Mouse (Mus musculus): ENCODE measurements around the gene Zfp446. TPM values are rescaled to one million over a fixed set of nuclear protein-coding genes. Genes with fewer than 3 reads are reported as not detected.
"Not testable (repeated sequence)": the region's sequence is repeated elsewhere in the genome, so short reads cannot be mapped to it uniquely, and the experiment has no call there.

The Zfp446 gene
- 1 to 10 TPM; 4.2 TPM for total RNA-seq (2021)
- long read RNA-seq, experiment 1, partial matches to known transcripts, result 1 of 3 reads
- long read RNA-seq, experiment 1, other reads (novel, unspliced or antisense), result 2 of 3 reads
- long read RNA-seq, experiment 2, partial matches to known transcripts, result 0 of 7 reads
- long read RNA-seq, experiment 2, other reads (novel, unspliced or antisense), result 5 of 7 reads

DNA sequence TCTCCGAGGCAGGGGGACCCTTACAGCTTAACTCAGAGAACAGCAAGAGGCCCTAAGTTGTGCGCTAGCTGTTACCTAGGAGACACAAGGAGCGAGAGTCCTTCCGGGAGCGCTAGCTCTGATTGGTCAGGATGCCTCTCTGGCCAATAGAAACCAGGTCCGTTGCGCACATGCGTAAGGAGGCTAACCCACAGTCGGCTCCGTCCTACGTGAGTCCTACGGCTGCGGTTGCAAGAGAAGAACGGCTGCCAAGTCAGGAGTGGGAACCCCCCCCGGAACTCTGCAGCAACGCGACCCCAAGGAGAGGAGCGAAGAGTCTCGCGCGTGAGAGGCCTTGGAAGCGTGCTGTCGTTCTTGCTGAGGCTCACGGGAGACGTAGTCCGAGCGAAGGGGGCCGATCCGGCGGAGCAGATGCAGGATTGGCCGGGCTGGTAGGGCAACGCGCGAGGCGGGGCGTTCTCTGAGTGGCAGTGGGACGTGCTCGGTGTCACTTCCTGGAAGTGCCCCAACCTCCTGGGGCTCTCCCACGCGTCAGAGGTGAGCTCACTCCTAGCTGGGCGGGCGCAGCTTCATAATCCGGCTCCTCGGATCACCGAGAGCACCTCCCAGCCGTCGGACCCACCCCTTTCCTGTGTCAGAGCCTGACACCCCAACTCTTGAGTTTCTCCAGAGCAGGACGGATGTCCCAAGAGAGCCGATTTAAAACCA is at the start of gene Zfp446:
Gene Zfp446, plus strand, starts transcription at position 167 of the 708 bp plus-strand sequence.
- peak; percentile 92 to 99 for DNase-seq (ENCODE audit: low spot score in 2 of 2)

DNA sequence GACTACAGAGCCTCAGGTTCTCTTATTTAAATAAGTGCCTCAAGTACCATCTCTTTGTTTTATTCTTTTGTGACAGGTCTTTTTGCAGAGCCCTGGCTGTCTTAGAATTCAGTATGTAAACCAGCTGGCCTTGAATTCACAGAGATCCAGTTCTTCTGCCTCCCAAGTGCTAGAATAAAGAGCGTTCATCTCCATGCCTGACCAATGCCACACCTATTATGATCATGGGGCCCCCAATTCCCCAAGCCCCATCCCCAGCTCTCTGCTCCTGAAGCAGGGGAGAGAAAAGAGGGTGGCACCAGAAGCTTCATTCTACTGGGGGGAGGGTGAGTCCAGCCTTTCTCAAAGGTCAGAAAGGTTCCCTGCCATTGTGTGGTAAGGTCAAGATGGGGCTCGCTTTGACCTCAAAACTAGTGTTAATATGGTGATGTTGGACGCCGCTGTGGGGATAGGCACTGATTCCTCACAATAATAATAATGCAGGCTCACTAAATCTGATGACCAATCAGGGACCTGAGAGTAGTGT is 44.0 kb upstream of the Zfp446 start:
- DNase-seq (ENCODE audit: low spot score in 2 of 2), result no peak

DNA sequence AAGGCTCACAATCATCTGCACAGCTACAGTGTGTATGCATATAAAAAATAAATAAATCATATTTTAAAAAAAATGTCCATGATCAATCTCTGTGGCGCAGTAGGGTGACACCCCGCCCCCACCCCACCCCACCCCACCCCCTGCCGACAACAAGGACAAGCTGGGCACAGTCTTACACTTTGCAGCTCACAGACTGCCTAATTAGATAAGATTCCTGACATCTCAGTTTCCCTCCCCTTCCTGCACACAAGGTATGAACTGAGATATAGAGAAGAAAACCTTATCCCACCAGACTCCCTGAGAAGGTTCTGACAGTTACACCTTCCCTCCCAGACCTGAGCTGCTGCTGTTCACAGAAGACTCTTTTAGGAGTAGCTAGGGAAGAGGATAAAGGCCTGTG is 42.8 kb upstream of the Zfp446 start:
- no peak for DNase-seq (ENCODE audit: low spot score in 2 of 2)

DNA sequence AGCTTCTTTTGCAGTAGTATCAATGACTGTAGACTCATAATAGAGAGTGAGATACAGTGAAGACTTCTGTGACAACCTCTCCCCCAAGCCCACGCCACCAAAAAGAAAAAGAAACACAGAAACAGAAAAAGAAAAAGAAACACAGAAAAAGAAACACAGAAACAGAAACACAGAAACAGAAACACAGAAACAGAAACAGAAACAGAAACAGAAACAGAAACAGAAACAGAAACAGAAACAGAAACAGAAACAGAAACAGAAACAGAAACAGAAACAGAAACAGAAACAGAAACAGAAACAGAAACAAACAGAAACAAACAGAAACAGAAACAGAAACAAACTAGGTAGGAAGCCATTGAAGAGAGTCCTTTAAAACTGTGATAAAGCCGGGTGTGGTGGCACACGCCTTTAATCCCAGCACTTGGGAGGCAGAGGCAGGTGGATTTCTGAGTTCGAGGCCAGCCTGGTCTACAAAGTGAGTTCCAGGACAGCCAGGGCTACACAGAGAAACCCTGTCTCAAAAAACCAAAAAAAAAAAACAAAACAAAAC is 40.3 kb upstream of the Zfp446 start:
- DNase-seq (ENCODE audit: low spot score in 2 of 2), result not testable (repeated sequence)

DNA sequence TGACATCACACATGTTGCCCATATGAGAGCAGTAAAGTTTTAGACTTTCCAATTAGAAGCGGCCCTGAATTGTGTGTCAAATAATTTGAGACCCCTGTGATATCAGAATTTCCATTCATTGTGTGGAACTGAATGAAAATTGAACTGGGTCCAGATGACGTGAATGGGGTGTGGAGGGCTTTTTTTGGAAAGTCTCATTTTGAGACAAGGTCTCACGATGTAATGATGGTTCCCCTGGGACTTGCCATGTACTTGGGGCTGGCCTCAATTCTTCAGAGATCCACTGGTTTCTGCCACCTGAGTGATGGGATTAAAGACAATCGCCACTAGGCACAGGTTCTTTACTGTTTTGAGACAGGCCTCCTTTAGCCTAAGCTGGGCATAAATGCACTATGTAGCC is 37.0 kb upstream of the Zfp446 start:
- no peak for DNase-seq (ENCODE audit: low spot score in 2 of 2)

DNA sequence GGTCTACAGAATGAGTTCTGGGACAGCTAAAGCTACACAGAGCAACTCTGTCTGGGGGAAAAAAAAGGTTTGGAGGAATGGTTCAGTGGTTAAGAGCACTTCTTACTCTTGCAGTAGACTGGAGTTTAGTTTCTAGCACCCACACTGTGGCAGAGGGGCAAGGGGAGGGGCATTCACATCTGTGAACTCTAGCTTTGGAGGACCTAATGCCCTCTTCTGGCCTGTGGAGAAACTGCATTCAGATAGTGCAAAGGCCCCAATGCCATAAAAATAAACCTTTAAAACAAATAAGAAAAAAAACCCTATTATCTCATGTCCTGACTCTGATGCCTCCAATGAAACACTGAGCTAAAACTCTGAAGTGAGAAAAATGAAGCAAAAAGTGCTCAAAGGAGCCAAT is 34.2 kb upstream of the Zfp446 start:
- no peak for DNase-seq (ENCODE audit: low spot score in 2 of 2)

DNA sequence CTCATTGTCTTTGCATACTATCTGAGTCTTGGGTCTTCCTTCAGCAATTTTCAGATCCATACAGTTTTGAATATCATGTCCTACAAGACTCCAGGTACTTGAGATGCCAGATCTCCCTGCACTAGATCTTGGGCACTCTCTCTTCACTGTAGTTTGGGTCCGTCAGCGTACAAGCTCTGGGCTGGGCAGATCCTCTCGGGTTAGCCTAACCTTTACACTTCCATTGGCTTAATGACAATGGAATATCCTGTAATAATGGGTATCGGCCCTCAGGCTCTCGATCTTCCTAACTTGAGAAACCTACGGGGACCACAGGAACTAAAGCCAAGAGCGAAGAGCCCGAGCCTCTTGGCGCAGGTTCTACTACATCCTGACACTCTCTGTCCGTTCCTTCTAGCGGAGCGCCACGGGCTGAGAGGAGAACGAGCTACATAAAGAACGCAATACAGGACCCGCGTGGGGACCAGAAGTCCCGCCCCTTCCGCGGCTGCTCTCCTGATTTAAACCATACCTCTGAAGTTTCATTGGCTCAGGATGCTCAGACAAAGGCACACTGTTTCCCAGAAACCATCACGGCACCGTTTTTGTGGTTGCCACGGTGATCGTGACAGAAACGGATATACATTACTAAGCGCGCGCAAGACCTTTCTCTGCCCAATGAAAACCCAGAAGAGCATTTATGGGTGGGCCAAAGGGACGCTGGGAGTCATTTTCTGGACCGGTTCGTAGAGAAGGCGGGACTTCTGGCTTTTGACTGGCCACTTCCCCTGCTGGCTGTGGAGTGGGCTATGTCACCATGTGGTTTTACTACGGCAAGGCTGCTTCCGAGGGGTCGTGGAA is 28.4 kb upstream of the Zfp446 start:
- DNase-seq (ENCODE audit: low spot score in 2 of 2), result peak; percentile 68 to 89

DNA sequence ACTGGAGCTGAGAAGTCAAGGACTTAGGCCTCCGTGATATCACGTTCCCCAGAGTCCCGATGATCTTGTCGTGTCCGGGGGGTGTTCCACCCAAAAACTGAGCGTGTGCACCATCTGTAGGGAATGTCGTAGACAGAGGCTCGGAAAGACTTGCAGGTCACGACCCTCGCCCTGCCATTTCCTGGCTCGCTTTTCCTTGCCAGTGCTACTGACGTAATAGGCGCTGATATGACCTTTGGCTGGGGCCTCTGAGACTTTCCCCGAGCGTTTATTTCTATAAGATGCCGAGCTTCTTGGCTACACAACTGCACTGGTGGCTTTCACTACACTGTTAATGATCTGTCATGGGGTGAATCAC is 27.8 kb upstream of the Zfp446 start:
- peak in 1 of 2 experiments; percentile 24 for DNase-seq (ENCODE audit: low spot score in 2 of 2)

DNA sequence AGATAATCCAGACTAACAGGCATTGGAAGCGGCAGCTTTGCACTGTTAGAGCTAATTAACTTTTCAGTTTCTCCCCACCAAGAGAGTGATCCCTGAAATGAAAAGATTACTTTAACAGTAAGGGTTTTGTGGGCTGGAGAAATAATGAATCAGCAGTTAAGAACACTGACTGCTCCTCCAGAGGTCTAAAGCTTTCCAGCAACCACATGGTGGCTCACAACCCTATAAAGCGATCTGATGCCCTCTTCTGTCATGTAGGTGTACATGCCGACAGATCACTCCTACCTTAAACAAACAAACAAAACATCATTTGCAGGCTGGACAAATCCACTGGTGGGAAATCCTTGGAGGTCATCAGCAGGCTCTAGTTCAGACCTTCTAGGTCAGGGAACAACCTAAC is 22.8 kb upstream of the Zfp446 start:
- no peak for DNase-seq (ENCODE audit: low spot score in 2 of 2)

DNA sequence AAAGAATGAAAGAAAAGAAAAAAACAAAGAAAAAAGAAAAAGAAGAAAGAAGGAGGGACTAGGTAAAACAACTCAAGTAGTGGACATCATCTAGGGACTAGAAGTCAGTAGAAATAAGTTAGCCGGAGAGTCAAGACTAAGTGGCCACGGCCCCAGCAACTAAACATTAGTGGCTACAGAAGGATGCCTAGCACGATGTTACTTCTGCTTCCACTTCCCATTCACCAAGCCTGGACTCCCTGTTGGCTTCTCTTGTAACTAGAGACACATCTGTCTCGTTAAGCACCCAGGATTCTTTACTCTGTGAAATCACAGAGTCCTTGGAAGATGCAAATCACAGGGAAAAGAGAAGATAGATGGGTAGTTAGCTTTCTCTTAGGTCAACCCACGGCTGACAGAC is 20.1 kb upstream of the Zfp446 start:
- DNase-seq (ENCODE audit: low spot score in 2 of 2), result no peak

DNA sequence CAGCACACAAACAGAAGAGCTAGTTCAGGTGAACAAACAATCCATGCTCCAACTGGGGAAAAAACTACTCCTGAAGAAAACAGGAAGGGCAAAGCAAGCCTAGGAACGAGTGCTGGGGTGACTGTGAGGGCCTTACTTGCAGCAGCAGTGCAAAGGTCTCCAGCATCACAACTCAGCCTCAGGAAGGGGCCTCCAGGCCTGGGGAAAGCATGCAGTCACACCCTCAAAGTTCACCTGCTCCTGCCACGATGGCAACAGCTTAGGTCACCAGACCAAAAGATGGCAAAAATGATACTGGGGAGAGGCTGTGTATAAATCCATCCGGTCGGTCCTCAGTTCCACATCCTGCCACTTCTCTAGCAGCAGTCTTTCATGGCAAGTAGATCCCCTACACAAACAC is 18.7 kb upstream of the Zfp446 start:
- no peak for DNase-seq (ENCODE audit: low spot score in 2 of 2)

DNA sequence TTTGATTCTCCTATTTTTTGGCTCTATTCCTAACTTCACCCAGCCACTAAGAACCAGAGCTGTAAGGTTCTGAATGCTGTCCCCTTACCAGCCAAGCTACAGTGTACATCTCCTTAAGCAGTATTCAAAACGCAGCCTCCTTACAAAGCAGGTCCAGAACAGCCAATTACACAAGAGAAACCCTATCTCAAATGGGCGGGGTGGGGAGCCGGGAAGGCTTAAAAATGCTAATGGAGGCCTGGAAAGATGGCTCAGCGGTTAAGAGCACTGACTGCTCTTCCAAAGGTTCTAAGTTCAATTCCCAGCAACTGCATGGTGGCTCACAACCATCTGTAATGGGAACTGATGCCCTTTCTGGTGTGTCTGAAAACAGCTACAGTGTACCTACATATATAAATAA is 17.9 kb upstream of the Zfp446 start:
- no peak for DNase-seq (ENCODE audit: low spot score in 2 of 2)

DNA sequence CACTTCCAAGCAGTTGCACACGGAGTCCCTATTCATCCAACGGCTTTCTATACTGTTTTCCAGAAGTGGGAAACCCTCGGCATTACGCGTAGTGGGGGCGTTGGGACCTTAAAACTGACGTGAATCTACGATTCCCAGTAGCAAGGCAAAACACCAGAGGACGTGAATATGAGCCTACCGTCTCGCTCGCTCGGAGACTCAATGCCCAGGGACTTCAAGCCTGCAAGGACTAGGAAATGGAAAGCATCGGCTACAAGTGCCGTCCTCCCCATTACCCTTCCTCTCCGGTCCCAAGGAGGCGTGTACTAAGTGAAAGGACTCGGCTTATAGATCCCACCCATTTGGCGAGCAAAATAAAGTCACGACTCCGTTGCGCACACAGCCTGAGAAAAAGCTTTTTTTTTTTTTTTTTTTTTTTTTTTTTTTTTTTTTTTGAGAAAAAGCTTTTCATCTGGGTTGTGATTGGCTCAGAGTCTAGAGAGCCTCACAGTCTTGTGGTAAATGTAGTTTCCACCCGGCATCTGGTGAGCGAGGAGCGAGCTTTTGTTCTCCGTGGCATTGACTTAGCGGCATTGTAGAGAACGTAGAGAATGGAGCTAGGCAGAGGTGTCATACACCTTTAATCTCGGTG is 16.0 kb upstream of the Zfp446 start:
- DNase-seq (ENCODE audit: low spot score in 2 of 2), result peak in 1 of 2 experiments; percentile 34

DNA sequence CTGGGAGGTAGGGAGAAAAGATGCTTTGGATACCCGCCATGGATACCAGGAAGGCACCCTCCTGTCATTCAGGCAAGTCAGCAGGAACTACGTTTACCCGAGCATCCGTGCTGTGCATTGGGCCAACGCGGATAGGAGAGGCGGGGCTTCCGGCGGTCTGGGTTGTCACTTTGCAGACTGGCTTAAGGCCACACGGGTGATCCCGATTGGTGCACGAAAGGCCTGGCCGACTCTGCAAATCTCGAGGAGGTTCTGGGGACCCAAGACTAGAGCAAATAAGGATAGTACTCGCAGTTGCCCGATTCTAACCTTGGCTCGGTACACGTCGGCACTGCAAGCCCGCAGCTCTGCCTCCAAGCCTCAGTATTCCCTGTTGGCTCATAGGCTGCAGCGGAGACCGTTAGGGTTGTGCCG is 12.0 kb upstream of the Zfp446 start, which contains the start of gene Zfp324:
Gene Zfp324, plus strand, starts transcription at position 161 of the 414 bp plus-strand sequence.
- DNase-seq (ENCODE audit: low spot score in 2 of 2), result peak; percentile 66 to 89

DNA sequence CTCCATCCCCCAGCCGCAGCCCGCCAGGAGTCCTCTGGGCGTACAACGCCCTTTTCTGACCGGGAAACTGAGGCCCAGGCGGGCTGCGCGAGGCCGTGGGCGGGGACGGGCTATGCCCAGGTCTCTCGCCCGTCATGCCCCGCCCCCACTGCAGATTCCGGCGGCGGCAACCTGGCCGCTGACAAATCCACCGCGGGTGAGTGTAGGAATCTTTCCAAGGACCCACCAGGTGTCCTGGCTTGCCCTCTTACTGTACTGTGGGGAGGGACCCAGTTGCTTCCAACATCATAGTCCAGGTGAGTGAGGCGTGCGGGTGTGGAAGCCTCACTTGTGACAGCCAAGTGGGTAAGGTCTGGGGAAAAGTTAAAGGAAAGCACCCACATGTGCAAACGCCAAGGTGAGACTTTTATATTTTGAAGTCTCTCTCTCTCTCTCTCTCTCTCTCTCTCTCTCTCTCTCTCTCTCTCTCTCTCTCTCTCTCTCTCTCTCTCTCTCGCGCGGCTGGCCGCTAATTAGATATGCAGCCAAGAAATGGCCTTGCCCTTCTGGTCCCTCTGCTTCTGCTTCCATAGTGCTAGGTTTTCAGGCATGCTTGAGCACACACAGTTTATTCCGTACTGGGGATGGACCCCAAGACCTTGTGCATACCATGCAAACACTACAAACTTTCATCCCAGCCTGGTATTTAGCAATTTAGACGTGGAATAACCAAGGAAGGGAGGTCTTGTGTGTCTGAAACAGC is 11.4 kb upstream of the Zfp446 start:
- DNase-seq (ENCODE audit: low spot score in 2 of 2), result peak in 1 of 2 experiments; percentile 51

DNA sequence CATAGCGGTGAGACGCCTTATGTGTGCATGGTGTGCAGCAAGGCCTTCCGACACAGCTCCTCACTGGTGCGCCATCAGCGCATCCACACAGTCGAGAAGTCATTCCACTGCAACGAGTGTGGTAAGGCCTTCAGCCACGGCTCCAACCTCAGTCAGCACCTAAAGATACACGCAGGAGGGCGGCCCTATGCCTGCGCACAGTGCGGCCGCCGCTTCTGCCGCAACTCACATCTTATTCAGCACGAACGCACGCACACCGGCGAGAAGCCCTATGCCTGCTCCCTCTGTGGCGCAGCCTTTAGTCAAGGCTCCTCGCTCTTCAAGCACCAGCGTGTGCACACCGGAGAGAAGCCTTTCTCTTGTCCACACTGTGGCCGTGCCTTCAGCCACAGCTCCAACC is 6.7 kb upstream of the Zfp446 start:
- no peak for DNase-seq (ENCODE audit: low spot score in 2 of 2)

DNA sequence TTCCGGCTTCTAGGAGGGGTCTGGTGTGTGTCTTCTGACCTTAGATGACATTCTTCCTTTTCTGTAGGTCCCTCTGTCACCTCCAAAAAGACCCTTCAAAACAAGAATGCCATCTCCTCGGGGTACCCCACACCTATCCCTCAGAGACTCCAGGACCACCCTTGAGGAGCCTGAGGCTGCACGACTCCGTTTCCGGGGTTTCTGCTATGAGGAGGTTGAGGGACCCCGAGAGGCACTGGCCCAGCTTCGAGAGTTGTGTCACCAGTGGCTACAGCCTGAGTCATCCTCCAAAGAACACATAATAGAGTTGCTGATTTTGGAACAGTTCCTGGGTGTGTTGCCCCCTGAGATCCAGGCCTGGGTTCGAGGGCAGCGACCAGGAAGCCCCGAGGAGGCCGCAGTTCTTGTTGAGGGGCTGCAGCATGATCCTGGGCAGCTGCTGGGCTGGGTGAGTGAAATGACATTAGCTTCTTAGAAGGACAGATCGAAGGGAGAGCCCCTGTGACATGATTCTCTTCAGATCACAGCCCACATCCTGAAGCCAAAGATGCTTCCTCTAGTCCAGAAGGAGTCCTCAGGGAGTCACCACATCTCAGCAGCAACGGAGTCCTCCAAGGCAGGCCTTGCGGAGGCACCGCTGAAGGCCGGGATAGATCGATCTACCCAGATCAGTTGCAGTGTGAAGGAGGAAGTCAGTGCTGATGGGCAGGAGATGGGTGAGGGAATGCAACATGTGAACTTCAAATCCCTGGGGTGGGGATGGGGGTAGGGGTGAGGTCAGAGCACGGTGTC is 1.5 kb downstream of the Zfp446 start:
- DNase-seq (ENCODE audit: low spot score in 2 of 2), result no peak

DNA sequence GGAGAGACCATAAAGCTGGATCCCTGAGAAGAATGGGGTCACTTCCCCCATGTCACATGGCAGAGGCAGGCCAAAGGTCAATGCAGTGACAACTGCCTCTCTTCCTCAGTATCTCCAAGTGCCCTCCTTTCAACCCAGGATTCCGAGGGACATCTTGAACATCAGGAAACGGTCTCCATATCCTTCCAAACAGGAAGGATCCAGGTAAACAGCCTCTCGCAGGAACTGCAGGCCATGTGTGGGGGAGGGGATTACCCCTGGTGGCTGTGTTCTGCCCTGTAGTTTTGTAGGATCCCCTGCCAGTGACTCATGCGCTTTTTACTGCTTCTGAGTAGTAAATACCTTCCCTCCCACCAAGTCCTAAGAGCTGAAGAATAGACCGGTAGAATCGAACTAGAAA is 2.1 kb downstream of the Zfp446 start:
- DNase-seq (ENCODE audit: low spot score in 2 of 2), result no peak

DNA sequence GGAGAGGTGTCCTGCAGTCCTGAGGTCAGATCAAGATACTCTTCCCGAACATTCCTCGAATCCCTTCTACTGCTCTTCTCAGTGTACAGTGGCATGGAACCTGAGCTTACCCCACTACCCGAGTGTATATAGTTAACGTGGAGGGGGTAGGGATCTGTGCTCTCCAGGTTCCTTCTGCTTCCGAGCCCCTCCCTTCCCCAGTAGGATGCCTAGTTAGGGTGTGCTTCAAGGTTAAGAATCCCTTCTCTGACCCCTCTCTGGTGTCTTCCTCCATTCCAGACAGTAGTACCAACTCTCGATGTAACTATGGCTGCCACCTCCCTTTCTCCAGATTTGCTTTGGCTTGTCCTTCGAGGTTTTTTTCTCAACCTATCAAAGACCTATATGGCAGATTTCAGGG is 2.6 kb downstream of the Zfp446 start:
- no peak for DNase-seq (ENCODE audit: low spot score in 2 of 2)

DNA sequence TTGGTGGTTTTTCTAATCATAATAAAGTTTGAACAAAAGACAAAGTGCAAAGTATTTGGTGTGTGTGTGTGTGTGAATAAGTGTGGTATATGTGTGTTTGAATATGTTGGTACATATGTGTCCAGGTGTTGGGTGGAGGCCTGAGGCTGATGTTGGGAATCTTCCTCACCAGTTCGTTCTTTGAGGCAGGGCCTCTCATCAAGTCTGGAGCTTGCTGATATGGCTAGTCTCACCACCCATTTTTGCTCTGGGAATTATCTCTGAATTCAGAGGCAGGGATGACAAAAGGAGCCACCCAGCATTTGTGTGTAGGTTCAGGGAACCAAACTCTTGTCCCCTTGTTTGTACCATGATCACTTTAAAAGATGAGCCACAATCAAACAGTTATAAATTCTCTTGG is 8.1 kb downstream of the Zfp446 start:
- DNase-seq (ENCODE audit: low spot score in 2 of 2), result no peak

Data from gastrocnemius, postnatal 4 days (tissue).